Mouse (Mus musculus): Measurements from ENCODE around the gene Pisd. TPM values are rescaled to one million over a fixed set of nuclear protein-coding genes. Genes with fewer than 3 reads are reported as not detected.
"Not testable (repeated sequence)": the region's sequence is repeated elsewhere in the genome, so short reads cannot be mapped to it uniquely, and the experiment has no call there.

The Pisd gene
- 67.2 and 75.3 TPM in 2 replicates for polyA plus RNA-seq (2014; fragmentation: Nextera tagmentation; extraction: Ambion mirVana)

DNA sequence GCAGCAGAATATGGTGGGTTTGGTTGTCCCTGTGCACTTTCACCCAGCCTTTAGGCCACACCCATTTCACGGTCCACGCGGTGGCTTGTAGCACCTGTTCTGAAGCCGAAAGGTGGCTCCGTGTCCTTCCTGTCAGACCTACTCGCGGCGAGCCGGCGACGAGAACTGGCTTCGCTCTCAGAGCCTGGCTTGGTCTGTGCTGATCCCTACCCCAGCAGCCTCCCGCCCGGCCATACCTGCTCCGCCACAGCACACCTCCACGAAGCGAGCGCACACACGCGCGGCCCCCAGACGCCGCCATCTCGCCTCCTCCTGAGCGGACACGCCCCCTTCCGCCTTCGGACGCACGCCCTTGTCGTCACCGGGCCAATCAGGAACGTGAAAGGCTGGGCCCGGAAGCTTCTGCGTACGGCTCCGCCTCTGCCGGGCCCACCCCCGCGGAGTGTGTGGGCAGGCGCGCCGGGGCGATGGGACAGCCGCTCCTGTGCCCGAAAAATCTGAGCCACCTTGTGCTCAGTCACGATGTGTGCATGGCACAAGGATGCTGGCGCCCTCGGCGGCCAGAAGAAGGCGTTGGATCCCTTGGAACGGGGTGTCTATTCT lies at the start of gene Pisd:
Pisd (minus strand) TSS at position 334 of the 603 bp plus-strand sequence.
- Histone ChIP-seq H3K9me3 (ENCODE audit: control insufficient read depth, low read length) (no peaks in the 10 kb centered on the region), H3K4me3 (ENCODE audit: low read depth, low read length) (peak within 1 kb of the TSS; percentile 92), H3K4me2 (replicated peaks; ENCODE audit: low read depth, low read length) (peak within 1 kb of the TSS; percentile 74), H3K9ac (ENCODE audit: low read depth, low read length) (peak within 1 kb of the TSS; percentile 78), H3K27me3 (ENCODE audit: control insufficient read depth, insufficient read depth, low read length) (no peaks in the 10 kb centered on the region), H3K4me1 (replicated peaks; ENCODE audit: control insufficient read depth, insufficient read depth, low read length) (no peaks in the 10 kb centered on the region; the same call in 1 of the 2 replicates), H3K36me3 (ENCODE audit: control insufficient read depth, insufficient read depth, low read length) (no peaks in the 10 kb centered on the region), H3K27ac (ENCODE audit: low read depth, low read length) (no peak within 1 kb of the TSS)
- 0% methylated on average over 52 of the region's 52 CpGs for WGBS
- ATAC-seq (ENCODE audit: low FRiP score) (peak; percentile 99), DNase-seq (ENCODE audit: low spot score) (peak; percentile 95)

DNA sequence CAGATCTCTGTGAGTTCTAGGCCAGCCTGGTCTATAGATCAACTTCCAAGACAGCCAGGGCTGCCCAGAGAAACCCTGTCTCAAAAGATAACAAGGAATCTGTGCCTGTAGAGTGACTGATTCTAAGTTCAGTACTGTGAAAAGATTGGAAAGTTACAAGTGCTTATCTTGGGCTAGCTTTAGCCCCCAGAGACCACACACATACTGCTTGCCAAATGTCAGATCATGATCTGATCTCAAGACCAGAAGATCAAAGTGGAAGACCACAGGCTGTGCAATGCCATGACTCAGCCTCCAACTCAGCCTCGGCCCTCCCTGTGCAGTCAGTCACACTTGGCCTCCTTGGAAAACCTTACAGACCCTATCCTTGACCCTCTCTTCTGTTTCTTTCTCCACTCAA lies 49.1 kb upstream of the Pisd start:
- ATAC-seq (ENCODE audit: low FRiP score) (no peak), DNase-seq (ENCODE audit: low spot score) (no peak)
- H3K9me3 ChIP-seq (ENCODE audit: control insufficient read depth, low read length), result no peaks in the 10 kb centered on the region
- H3K27ac ChIP-seq (ENCODE audit: low read depth, low read length), result no peak overlapping the region
- H3K4me1 ChIP-seq (replicated peaks; ENCODE audit: control insufficient read depth, insufficient read depth, low read length), result no peaks in the 10 kb centered on the region
- H3K27me3 ChIP-seq (ENCODE audit: control insufficient read depth, insufficient read depth, low read length), result no peaks in the 10 kb centered on the region
- 94% methylated on average over 1 of the region's 1 CpGs for WGBS
- H3K9ac ChIP-seq (ENCODE audit: low read depth, low read length), result no peak overlapping the region
- H3K36me3 ChIP-seq (ENCODE audit: control insufficient read depth, insufficient read depth, low read length), result peaks cover 7% of the 10 kb centered on the region; the same call in 1 of the 2 replicates
- H3K4me2 ChIP-seq (replicated peaks; ENCODE audit: low read depth, low read length), result no peak overlapping the region
- no peak overlapping the region for H3K4me3 ChIP-seq (ENCODE audit: low read depth, low read length)

DNA sequence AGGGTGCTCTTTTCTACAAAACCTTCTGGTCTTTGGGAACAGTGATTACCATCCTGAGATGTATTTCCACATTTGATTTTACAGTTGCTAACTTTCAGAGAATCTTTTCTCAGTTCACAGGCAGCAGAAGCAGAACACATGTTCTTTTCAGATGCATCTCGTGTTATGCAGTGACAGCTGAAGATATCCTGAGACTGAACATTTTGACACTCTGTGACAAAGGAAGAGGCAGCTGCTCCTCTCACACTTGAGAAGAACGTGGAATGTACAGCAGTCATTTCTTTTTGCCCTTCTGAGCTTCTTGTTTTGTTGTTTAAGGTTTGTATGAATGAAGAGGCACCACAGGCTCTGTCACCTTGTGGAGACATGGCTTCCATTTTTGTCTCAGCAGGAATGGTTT lies 44.6 kb upstream of the Pisd start:
- Histone ChIP-seq H3K36me3 (ENCODE audit: control insufficient read depth, insufficient read depth, low read length) (peaks cover 14% of the 10 kb centered on the region), H3K4me1 (replicated peaks; ENCODE audit: control insufficient read depth, insufficient read depth, low read length) (no peaks in the 10 kb centered on the region)
- WGBS, result 91% methylated on average over 2 of the region's 2 CpGs

DNA sequence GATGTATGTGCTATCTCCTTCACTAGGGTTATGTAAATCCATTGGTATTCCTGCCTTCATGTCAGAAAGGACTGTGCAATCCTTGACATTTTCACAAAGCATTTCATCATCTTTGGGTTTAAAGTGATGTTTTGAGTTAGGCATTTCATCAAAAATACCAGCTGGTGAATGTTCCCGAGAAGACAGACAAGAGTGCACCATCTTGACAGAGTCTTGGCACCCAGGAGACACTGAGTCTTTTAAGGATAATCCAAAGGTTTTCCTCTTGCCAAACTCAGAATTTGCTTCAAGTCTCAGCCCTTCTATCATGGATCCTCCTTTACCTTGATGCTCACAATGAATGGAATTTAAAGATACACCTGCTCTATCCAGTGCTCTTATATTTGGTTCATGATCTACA lies 43.3 kb upstream of the Pisd start:
- peaks cover 14% of the 10 kb centered on the region for H3K36me3 ChIP-seq (ENCODE audit: control insufficient read depth, insufficient read depth, low read length)
- ATAC-seq (ENCODE audit: low FRiP score), result not testable (repeated sequence)
- 94% methylated on average over 1 of the region's 1 CpGs for WGBS

More for the DNA sequence above, 44.6 kb upstream of the Pisd start:
- H3K9ac ChIP-seq (ENCODE audit: low read depth, low read length), result no peak overlapping the region
- ATAC-seq (ENCODE audit: low FRiP score) (no peak), DNase-seq (ENCODE audit: low spot score) (no peak)
- no peaks in the 10 kb centered on the region for H3K27me3 ChIP-seq (ENCODE audit: control insufficient read depth, insufficient read depth, low read length)
- no peaks in the 10 kb centered on the region for H3K9me3 ChIP-seq (ENCODE audit: control insufficient read depth, low read length)
- H3K4me3 ChIP-seq (ENCODE audit: low read depth, low read length), result no peak overlapping the region
- H3K27ac ChIP-seq (ENCODE audit: low read depth, low read length), result no peak overlapping the region
- H3K4me2 ChIP-seq (replicated peaks; ENCODE audit: low read depth, low read length), result no peak overlapping the region

DNA sequence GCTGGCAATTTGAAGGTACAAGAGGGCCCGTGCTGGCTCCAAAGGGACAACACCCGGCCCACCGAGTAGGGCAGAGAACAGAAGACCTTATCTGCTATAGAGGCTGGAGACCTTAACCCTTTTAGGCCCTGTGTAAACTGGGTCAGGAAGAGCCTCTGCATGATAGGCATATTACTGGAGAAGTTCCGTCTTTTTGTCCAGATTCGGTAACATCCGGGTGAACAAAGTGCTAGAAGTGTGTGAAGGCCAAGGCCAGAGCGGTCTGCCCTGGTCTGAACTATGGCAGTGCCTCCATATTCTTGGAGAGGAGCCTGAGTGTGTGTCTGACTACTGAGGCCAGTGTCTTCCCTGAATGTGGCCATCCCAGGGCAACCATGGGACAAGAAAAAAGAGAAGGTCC lies 41.6 kb upstream of the Pisd start, which contains the start of gene Gm20671:
Gm20671 (minus strand) TSS at position 101 of the 400 bp plus-strand sequence.
- Histone ChIP-seq H3K36me3 (ENCODE audit: control insufficient read depth, insufficient read depth, low read length) (peaks cover 14% of the 10 kb centered on the region), H3K4me2 (replicated peaks; ENCODE audit: low read depth, low read length) (no peak within 1 kb of the TSS), H3K9me3 (ENCODE audit: control insufficient read depth, low read length) (no peaks in the 10 kb centered on the region), H3K4me1 (replicated peaks; ENCODE audit: control insufficient read depth, insufficient read depth, low read length) (no peaks in the 10 kb centered on the region), H3K27me3 (ENCODE audit: control insufficient read depth, insufficient read depth, low read length) (no peaks in the 10 kb centered on the region), H3K27ac (ENCODE audit: low read depth, low read length) (no peak within 1 kb of the TSS), H3K9ac (ENCODE audit: low read depth, low read length) (no peak within 1 kb of the TSS), H3K4me3 (ENCODE audit: low read depth, low read length) (no peak within 1 kb of the TSS)
- 96% methylated on average over 7 of the region's 7 CpGs for WGBS
- no peak for DNase-seq (ENCODE audit: low spot score)
- no peak for ATAC-seq (ENCODE audit: low FRiP score)

More for the DNA sequence above, 43.3 kb upstream of the Pisd start:
- not testable (repeated sequence) for H3K4me1 ChIP-seq (replicated peaks; ENCODE audit: control insufficient read depth, insufficient read depth, low read length); H3K27me3 ChIP-seq (ENCODE audit: control insufficient read depth, insufficient read depth, low read length); H3K4me3 ChIP-seq (ENCODE audit: low read depth, low read length); DNase-seq (ENCODE audit: low spot score); H3K4me2 ChIP-seq (replicated peaks; ENCODE audit: low read depth, low read length); H3K9me3 ChIP-seq (ENCODE audit: control insufficient read depth, low read length); H3K27ac ChIP-seq (ENCODE audit: low read depth, low read length); H3K9ac ChIP-seq (ENCODE audit: low read depth, low read length)

DNA sequence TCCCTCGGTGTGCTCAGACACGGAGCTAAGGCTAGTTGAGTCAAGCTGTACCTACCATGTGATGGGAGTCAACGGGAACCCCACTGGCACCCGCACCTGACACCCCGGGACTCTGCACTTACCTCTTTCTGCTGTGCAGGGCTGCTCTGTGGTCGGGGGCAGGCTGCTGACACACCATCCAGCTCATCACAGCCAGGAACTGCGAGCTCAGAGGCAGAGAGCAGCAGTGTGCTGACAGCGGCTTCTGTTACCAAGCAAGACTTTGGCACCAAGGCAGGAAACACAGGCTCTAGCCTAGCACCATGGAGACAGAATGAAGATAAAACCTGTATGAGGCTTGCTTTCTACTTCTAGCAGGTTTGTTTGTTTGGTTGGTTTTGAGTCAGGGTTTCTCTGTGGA lies 35.0 kb upstream of the Pisd start:
- peaks cover 4% of the 10 kb centered on the region; the same call in 1 of the 2 replicates for H3K36me3 ChIP-seq (ENCODE audit: control insufficient read depth, insufficient read depth, low read length)
- ATAC-seq (ENCODE audit: low FRiP score) (no peak), DNase-seq (ENCODE audit: low spot score) (no peak)
- H3K4me3 ChIP-seq (ENCODE audit: low read depth, low read length), result no peak overlapping the region
- H3K27ac ChIP-seq (ENCODE audit: low read depth, low read length), result no peak overlapping the region
- H3K4me2 ChIP-seq (replicated peaks; ENCODE audit: low read depth, low read length), result no peak overlapping the region
- no peaks in the 10 kb centered on the region for H3K27me3 ChIP-seq (ENCODE audit: control insufficient read depth, insufficient read depth, low read length)
- no peaks in the 10 kb centered on the region for H3K9me3 ChIP-seq (ENCODE audit: control insufficient read depth, low read length)
- no peaks in the 10 kb centered on the region for H3K4me1 ChIP-seq (replicated peaks; ENCODE audit: control insufficient read depth, insufficient read depth, low read length)
- 94% methylated on average over 8 of the region's 8 CpGs for WGBS
- H3K9ac ChIP-seq (ENCODE audit: low read depth, low read length), result no peak overlapping the region

DNA sequence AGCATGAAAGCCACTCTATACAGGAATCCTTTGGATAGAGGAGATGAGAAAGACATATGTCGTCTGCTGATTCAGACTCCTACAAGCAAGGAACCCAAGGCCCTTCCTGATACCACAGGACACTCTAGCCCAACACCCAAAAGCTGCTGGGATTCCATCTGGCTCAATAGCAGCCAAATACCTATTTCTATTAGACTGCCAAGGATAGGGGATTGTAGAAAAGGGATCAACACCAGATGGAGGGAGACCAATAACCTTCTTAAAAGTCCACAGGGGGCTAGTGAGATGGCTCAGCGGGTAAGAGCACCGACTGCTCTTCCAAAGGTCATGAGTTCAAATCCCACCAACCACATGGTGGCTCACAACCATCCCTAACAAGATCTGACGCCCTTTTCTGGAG lies 29.9 kb upstream of the Pisd start:
- DNase-seq (ENCODE audit: low spot score) (no peak), ATAC-seq (ENCODE audit: low FRiP score) (no peak)
- no peak overlapping the region for H3K27ac ChIP-seq (ENCODE audit: low read depth, low read length)
- H3K27me3 ChIP-seq (ENCODE audit: control insufficient read depth, insufficient read depth, low read length), result no peaks in the 10 kb centered on the region
- H3K36me3 ChIP-seq (ENCODE audit: control insufficient read depth, insufficient read depth, low read length), result no peaks in the 10 kb centered on the region
- H3K9me3 ChIP-seq (ENCODE audit: control insufficient read depth, low read length), result no peaks in the 10 kb centered on the region
- no peak overlapping the region for H3K4me3 ChIP-seq (ENCODE audit: low read depth, low read length)
- WGBS, result 95% methylated on average over 4 of the region's 4 CpGs
- no peaks in the 10 kb centered on the region for H3K4me1 ChIP-seq (replicated peaks; ENCODE audit: control insufficient read depth, insufficient read depth, low read length)
- no peak overlapping the region for H3K4me2 ChIP-seq (replicated peaks; ENCODE audit: low read depth, low read length)
- H3K9ac ChIP-seq (ENCODE audit: low read depth, low read length), result no peak overlapping the region

DNA sequence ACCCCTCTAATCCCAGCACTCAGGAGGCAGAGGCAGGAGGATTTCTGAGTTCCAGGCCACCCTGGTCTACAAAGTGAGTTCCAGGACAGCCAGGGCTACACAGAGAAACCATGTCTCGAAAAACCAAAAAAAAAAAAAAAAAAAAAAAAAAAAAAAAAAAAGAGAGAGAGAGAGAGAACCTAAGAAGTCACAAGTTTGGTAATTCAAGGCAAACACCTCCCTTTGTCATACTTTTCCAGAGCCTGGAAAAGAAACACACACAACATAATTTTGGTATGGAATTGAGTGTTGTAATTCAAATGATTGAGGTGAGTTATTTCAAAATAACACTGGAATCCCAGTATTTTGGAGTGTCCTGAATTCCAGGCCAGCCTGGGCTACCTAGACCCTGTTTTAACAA lies 1.0 kb upstream of the Pisd start:
- not testable (repeated sequence) for H3K9ac ChIP-seq (ENCODE audit: low read depth, low read length); H3K4me2 ChIP-seq (replicated peaks; ENCODE audit: low read depth, low read length); H3K4me1 ChIP-seq (replicated peaks; ENCODE audit: control insufficient read depth, insufficient read depth, low read length); H3K36me3 ChIP-seq (ENCODE audit: control insufficient read depth, insufficient read depth, low read length); ATAC-seq (ENCODE audit: low FRiP score); H3K4me3 ChIP-seq (ENCODE audit: low read depth, low read length); H3K9me3 ChIP-seq (ENCODE audit: control insufficient read depth, low read length); H3K27ac ChIP-seq (ENCODE audit: low read depth, low read length); H3K27me3 ChIP-seq (ENCODE audit: control insufficient read depth, insufficient read depth, low read length); DNase-seq (ENCODE audit: low spot score)
- WGBS, result 92% methylated on average over 1 of the region's 1 CpGs

DNA sequence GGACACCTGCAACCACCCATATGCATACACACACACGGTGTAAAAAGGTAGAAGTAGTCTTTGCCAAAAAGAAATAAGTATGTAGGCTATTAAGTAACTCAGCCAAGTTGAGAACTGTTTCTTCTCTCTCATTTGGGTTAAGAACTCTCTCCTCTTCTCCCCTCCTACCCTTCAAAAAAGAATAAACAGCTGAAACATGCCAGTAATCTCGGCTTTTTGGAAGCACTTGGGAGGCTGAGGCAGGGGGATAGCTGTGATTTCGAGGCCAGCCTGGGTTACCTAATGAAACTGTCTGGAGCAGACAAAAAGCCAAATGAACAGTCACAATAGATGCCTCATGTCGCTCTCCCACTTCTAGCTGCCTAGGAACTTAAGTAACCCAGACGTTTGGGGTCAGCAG lies 720 bp downstream of the Pisd start:
- Histone ChIP-seq H3K4me1 (replicated peaks; ENCODE audit: control insufficient read depth, insufficient read depth, low read length) (no peaks in the 10 kb centered on the region; the same call in 1 of the 2 replicates), H3K27me3 (ENCODE audit: control insufficient read depth, insufficient read depth, low read length) (no peaks in the 10 kb centered on the region), H3K9me3 (ENCODE audit: control insufficient read depth, low read length) (no peaks in the 10 kb centered on the region), H3K9ac (ENCODE audit: low read depth, low read length) (peak overlapping the region; percentile 78), H3K4me2 (replicated peaks; ENCODE audit: low read depth, low read length) (peak overlapping the region; percentile 74), H3K36me3 (ENCODE audit: control insufficient read depth, insufficient read depth, low read length) (no peaks in the 10 kb centered on the region), H3K4me3 (ENCODE audit: low read depth, low read length) (peak overlapping the region; percentile 92), H3K27ac (ENCODE audit: low read depth, low read length) (no peak overlapping the region)
- no peak for ATAC-seq (ENCODE audit: low FRiP score)
- no peak for DNase-seq (ENCODE audit: low spot score)
- WGBS, result 29% methylated on average over 5 of the region's 5 CpGs
